Mouse (Mus musculus) intestine, embryonic 16.5 days (tissue): Measurements from ENCODE around the gene Atp6v1c2. TPM values are rescaled to one million over a fixed set of nuclear protein-coding genes. Genes with fewer than 3 reads are reported as not detected.

ENCODE experiments used
- ATAC-seq: fragments of 200-750 bp; cut with Nextera tagmentation; 2 replicates; pipeline ENCODE4 v1.8.0; 2017; ENCODE audit warnings: moderate TSS enrichment, moderate library complexity
- H3K27ac ChIP-seq: fragments of 300-500 bp; sonication (generic); 2 replicates; pipeline ENCODE4 v1.5.1; 2014; ENCODE audit warnings: mild to moderate bottlenecking, low read length
- H3K27me3 ChIP-seq: fragments of 300-500 bp; sonication (generic); replicated peaks from 2 replicates; pipeline ENCODE4 v1.6.1; 2014; ENCODE audit warnings: low read length, control low read depth, mixed read lengths; ENCODE audit not compliant: control insufficient read depth, insufficient read depth
- H3K36me3 ChIP-seq: fragments of 300-500 bp; sonication (generic); 2 replicates; pipeline ENCODE4 v1.6.1; 2014; ENCODE audit warnings: low read length, control low read depth; ENCODE audit not compliant: control insufficient read depth, insufficient read depth
- H3K4me1 ChIP-seq: fragments of 300-500 bp; sonication (generic); 2 replicates; pipeline ENCODE4 v1.6.1; 2014; ENCODE audit warnings: low read length, control low read depth, mixed read lengths; ENCODE audit not compliant: control insufficient read depth, insufficient read depth
- H3K4me2 ChIP-seq: fragments of 300-500 bp; sonication (generic); 2 replicates; pipeline ENCODE4 v1.6.1; 2014; ENCODE audit warnings: low read depth, low read length, control low read depth
- H3K4me3 ChIP-seq: fragments of 300-500 bp; sonication (generic); 2 replicates; pipeline ENCODE4 v1.5.1; 2014; ENCODE audit warnings: mild to moderate bottlenecking, low read length
- H3K9ac ChIP-seq: fragments of 300-500 bp; sonication (generic); 2 replicates; pipeline ENCODE4 v1.6.1; 2014; ENCODE audit warnings: low read depth, low read length
- H3K9me3 ChIP-seq: fragments of 300-500 bp; sonication (generic); 2 replicates; pipeline ENCODE4 v1.6.1; 2016; ENCODE audit warnings: low read length, control low read depth; ENCODE audit not compliant: control insufficient read depth
- WGBS: fragments of 180-500 bp; shearing (Covaris S2); extraction: QIAGEN DNeasy Blood & Tissue Kit; methylation state at CpG from one replicate; pipeline ENCODE4 v1.1.7; 2014; 5-methylcytosine and 5-hydroxymethylcytosine counted together
- polyA plus RNA-seq: library from polyadenylated mRNA; unstranded; fragments of >200 nt; fragmentation: Nextera tagmentation; extraction: Ambion mirVana; gene quantifications from 2 replicates; pipeline ENCODE4 v1.2.1, GENCODE M21; 2015

Atp6v1c2 gene
- polyA plus RNA-seq, 1 experiment from 2014 or later, result 0.18 TPM

GRCm38 (mm10) chr12:17339114-17339905 is 10.2 kb upstream of the Atp6v1c2 start:
- no peaks in the 10 kb centered on the region for H3K9me3 ChIP-seq
- H3K4me1 ChIP-seq, result no peaks in the 10 kb centered on the region
- H3K4me2 ChIP-seq, result no peak overlapping the region
- 59% methylated on average over 3 of the region's 3 CpGs for WGBS
- no peaks in the 10 kb centered on the region for H3K27me3 ChIP-seq
- ATAC-seq, result no peak
- no peak overlapping the region for H3K27ac ChIP-seq
- H3K36me3 ChIP-seq, result no peaks in the 10 kb centered on the region
- H3K4me3 ChIP-seq, result no peak overlapping the region
- H3K9ac ChIP-seq, result no peak overlapping the region

- Histone ChIP-seq H3K27me3 (no peaks in the 10 kb centered on the region), H3K4me1 (no peaks in the 10 kb centered on the region), H3K9ac (no peak overlapping the region), H3K4me2 (no peak overlapping the region), H3K4me3 (no peak overlapping the region), H3K27ac (no peak overlapping the region), H3K9me3 (no peaks in the 10 kb centered on the region), H3K36me3 (no peaks in the 10 kb centered on the region)
- 65% methylated on average over 2 of the region's 2 CpGs for WGBS
- no peak for ATAC-seq
Observed at GRCm38 (mm10) chr12:17338338-17338737, 9.2 kb upstream of the Atp6v1c2 start.

DNA sequence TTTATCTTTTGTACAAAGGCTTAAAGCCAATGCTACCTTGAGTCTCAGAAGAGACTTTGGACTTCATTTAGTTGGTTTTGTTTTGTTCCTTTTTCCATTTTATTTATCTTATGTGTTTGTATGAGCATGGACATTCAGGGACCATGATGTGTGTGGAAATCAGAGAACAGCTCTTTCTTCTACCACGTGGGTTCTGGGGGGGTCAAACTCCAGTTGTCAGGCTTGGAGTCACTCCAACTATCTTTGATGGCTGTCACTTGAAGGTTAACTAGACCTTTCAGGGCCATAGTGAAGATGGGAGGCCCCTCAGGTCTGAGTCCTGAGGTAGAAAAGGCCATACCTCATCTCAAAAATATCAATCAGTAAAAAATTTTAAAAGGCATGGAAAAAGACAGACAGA is 4.3 kb upstream of the Atp6v1c2 start:
- Histone ChIP-seq H3K9ac (no peak overlapping the region), H3K36me3 (no peaks in the 10 kb centered on the region), H3K27ac (no peak overlapping the region), H3K4me3 (no peak overlapping the region), H3K4me1 (no peaks in the 10 kb centered on the region), H3K9me3 (no peaks in the 10 kb centered on the region), H3K27me3 (no peaks in the 10 kb centered on the region), H3K4me2 (no peak overlapping the region)
- WGBS, result 18% methylated on average over 1 of the region's 1 CpGs
- no peak for ATAC-seq

DNA sequence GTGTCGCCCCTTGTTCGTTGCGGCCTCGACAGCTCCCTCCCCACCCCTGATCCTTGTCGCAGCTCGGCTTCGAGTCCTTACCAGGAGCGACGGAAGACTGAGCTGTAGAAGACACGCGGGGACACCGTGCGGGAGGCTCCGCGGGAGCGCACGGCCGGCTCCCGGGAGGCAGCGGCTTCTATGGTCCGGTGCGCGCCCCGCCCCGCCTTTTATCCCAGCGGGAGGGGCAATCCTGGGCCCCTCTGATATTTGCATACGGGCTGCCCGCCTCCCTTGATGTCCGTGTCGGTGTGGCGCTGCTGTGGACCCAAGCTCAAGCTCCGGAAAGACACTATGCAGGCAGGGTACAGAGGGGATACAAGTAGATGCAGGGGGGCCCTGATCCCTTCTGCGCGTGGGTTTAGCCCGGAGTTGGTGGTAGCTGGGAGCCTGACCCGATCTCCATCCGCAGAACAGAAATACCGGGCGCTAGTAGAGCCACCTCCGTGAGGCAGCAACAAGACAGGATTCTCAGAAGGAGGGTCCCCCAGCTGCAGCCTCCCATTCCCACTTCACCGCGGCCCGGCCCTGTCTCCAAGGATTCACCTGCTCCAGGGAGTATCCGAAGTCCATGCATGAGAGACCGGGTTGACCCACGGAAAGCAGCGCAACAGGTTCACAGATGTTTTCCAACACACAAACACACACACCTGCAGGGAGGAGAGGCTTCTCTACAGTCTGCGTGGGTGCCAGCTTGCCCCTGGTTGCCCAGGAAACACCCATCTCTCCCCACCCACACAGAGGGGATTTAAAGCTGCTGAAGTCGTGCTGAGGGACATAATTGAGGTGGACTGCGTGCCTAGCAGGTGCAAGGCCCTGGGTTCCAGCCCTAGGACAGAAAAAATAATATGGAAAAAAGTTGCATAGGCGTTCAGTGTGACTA is 4.3 kb downstream of the Atp6v1c2 start:
- 4% methylated on average over 51 of the region's 51 CpGs for WGBS
- Histone ChIP-seq H3K9me3 (no peaks in the 10 kb centered on the region), H3K27ac (no peak overlapping the region), H3K36me3 (no peaks in the 10 kb centered on the region), H3K4me3 (peak overlapping the region; percentile 48), H3K4me2 (peak overlapping the region; percentile 85), H3K27me3 (peaks cover 26% of the 10 kb centered on the region), H3K4me1 (peaks cover 3% of the 10 kb centered on the region; the same call in 1 of the 2 replicates), H3K9ac (peak overlapping the region; percentile 48)
- peak; percentile 71 for ATAC-seq

DNA sequence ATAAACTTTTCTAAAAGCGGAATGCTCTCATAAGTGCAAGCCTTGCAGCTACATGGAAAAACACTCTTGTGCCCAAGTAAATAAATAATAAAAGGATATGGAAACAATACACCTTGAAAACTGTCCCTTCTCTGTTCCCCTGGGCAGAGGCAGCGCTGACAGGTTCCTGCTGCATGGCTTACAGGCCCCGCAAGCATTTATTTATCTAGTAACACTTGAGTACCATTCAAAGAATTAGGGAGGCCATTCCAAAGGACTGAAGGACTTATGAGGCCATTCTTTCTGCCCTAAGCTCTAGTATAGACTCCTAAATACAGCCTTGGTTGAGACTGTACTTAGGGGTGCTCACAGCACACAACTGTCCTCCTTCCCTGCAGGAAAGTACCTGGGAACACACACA is 10.7 kb downstream of the Atp6v1c2 start:
- no peaks in the 10 kb centered on the region for H3K36me3 ChIP-seq
- no peaks in the 10 kb centered on the region for H3K9me3 ChIP-seq
- no peak for ATAC-seq
- H3K27ac ChIP-seq, result no peak overlapping the region
- H3K4me2 ChIP-seq, result no peak overlapping the region
- no peaks in the 10 kb centered on the region for H3K4me1 ChIP-seq
- peaks cover 7% of the 10 kb centered on the region; the same call in 1 of the 2 replicates for H3K27me3 ChIP-seq
- H3K9ac ChIP-seq, result no peak overlapping the region
- no peak overlapping the region for H3K4me3 ChIP-seq
- 74% methylated on average over 3 of the region's 3 CpGs for WGBS

DNA sequence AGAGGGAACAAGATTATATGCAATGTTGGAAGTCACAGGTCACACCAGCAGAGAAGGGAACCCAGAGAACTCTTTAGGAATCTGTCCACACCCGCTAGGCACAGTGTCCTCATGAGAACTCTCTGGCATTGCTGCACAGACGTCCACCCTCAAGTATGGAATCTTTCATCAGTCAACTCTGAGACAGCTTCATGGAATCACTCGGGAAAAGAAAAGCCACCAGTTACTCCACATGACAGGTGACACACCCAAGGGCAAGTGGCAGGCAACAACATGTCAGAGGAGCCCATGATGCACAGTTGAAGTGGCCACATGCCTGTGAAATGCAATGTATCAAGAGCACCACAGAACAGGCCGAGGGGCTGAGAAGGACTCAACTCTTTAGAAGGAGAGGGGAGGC is 11.2 kb downstream of the Atp6v1c2 start:
- Histone ChIP-seq H3K9me3 (no peaks in the 10 kb centered on the region), H3K27ac (no peak overlapping the region), H3K4me3 (no peak overlapping the region), H3K4me1 (no peaks in the 10 kb centered on the region), H3K4me2 (no peak overlapping the region), H3K36me3 (no peaks in the 10 kb centered on the region), H3K9ac (no peak overlapping the region), H3K27me3 (peaks cover 3% of the 10 kb centered on the region; the same call in 1 of the 2 replicates)
- no peak for ATAC-seq
- WGBS, result 62% methylated on average over 4 of the region's 4 CpGs

DNA sequence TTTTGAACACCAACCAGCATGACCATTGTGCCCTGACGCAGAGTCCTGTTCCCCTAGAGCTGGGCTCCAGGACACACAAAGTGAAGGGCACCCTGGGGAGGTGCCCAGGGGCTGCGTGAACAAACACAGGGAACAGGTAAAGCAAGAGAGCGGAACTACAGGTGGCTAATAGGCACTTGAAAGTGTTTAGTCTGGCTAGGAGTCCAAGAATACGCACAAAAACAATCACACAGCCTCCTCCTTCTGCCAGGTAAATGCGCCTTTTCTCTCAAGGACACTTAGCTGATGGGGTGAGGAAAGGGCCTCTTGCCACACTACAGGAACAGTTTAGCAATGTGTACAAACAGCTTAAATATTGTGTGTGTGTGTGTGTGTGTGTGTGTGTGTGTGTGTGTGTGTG is 13.1 kb downstream of the Atp6v1c2 start:
- Histone ChIP-seq H3K27ac (no peak overlapping the region), H3K4me1 (no peaks in the 10 kb centered on the region), H3K9ac (no peak overlapping the region), H3K36me3 (no peaks in the 10 kb centered on the region), H3K4me3 (no peak overlapping the region), H3K27me3 (no peaks in the 10 kb centered on the region), H3K9me3 (no peaks in the 10 kb centered on the region), H3K4me2 (no peak overlapping the region)
- WGBS, result 87% methylated on average over 5 of the region's 5 CpGs
- no peak for ATAC-seq

- H3K27ac ChIP-seq, result no peak overlapping the region
- H3K36me3 ChIP-seq, result no peaks in the 10 kb centered on the region
- WGBS, result 64% methylated on average over 16 of the region's 16 CpGs
- H3K4me3 ChIP-seq, result no peak overlapping the region
- H3K4me1 ChIP-seq, result no peaks in the 10 kb centered on the region
- no peak overlapping the region for H3K4me2 ChIP-seq
- H3K27me3 ChIP-seq, result no peaks in the 10 kb centered on the region
- no peaks in the 10 kb centered on the region for H3K9me3 ChIP-seq
- no peak for ATAC-seq
- H3K9ac ChIP-seq, result no peak overlapping the region
Observed at GRCm38 (mm10) chr12:17310852-17311839, 18.0 kb downstream of the Atp6v1c2 start.
